28 mouse cellular contexts compared by ENCODE assay signal in the genomic region with DNA sequence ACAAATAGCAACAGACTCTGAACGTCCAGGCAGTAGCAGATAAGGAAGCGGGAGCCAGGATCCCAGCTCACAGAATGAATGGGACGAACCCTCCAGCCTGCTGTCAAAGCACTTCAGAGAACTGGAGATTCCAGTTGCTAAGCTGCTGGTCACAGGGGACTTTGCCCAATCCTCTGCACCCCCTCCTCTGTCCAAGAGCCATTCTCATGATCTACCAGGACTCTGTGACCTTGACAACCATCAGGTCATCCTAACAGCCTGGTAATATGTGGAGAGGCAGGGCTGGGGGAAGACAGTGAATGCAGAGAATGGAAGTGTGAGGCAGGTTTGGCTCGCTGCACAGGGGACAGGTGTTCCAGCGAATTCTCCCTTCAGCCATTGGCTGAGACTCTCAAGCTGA.
DNase-seq lines count a peak whose midpoint lies in the region; ATAC-seq lines count a peak whose summit lies in the region.
"Had no signal": no experiment of that assay in that cellular context is flagged by ENCODE, and none has a peak within 500 bp of the region (broad histone marks: within the 10 kb centered on the region; RNA-seq: fewer than 3 reads in every experiment).

No protein-coding gene starts in this region.

- H3K4me3 ChIP-seq in heart, embryonic 11.5 days (ENCODE audit: low read depth, low read length): no peak overlapping the region
- no peak overlapping the region for H3K4me3 ChIP-seq in heart, embryonic 16.5 days (ENCODE audit: low read length)
- H3K4me3 ChIP-seq in intestine, embryonic 15.5 days (replicated peaks): no peak overlapping the region
- no peak overlapping the region for H3K4me3 ChIP-seq in intestine, embryonic 16.5 days (ENCODE audit: low read length)
- H3K4me3 ChIP-seq in hindbrain, embryonic 16.5 days (ENCODE audit: low read length): no peak overlapping the region
- H3K4me3 ChIP-seq: embryonic facial prominence, embryonic 12.5 days; kidney, embryonic 15.5 days; neural tube, embryonic 15.5 days; stomach, embryonic 15.5 days had no signal

- ATAC-seq in heart, embryonic 11.5 days (replicated peaks; ENCODE audit: insufficient number of reproducible peaks, low FRiP score, low TSS enrichment): no peak
- no peak for ATAC-seq in heart, embryonic 16.5 days (replicated peaks; ENCODE audit: extremely low read depth, insufficient read depth, low FRiP score)
- peak; percentile 35; the same call in 1 of the 2 replicates for ATAC-seq in intestine, embryonic 15.5 days
- ATAC-seq in intestine, embryonic 16.5 days: no peak
- ATAC-seq in hindbrain, embryonic 16.5 days: peak; percentile 48; the same call in 1 of the 2 replicates
- ATAC-seq: forebrain, embryonic 14.5 days; Patski had no signal

- peak overlapping the region; percentile 2 for H3K27ac ChIP-seq in heart, embryonic 11.5 days (ENCODE audit: low read depth, low read length)
- peak overlapping the region; percentile 71 for H3K27ac ChIP-seq in heart, embryonic 16.5 days (ENCODE audit: low read length)
- no peak overlapping the region for H3K27ac ChIP-seq in intestine, embryonic 15.5 days
- H3K27ac ChIP-seq in intestine, embryonic 16.5 days (ENCODE audit: low read length): no peak overlapping the region
- H3K27ac ChIP-seq in hindbrain, embryonic 16.5 days (ENCODE audit: low read depth, low read length): no peak overlapping the region
- H3K27ac ChIP-seq: embryonic facial prominence, embryonic 12.5 days; kidney, embryonic 15.5 days; liver, embryonic 14.5 days; macrophage; neural tube, embryonic 15.5 days; stomach, embryonic 15.5 days had no signal

- DNase-seq in heart, adult 9 months (ENCODE audit: low spot score in 2 of 2): no peak
- DNase-seq in heart, postnatal 14 days: no peak
- DNase-seq in cerebellum, adult 8-10 months: no peak
- DNase-seq: adrenal gland, postnatal 14 days; cerebellum, adult 11 months; cerebellum, adult 9-11 months; embryo, embryonic 11 days; gastrocnemius, postnatal 14 days; kidney, adult 18-20 months; liver; lung, adult 2 months; lung, postnatal 10 days; right cerebral cortex, postnatal 25 days; thymus, postnatal 14 days had no signal

- no peak overlapping the region for H3K4me2 ChIP-seq in heart, embryonic 11.5 days
- H3K4me2 ChIP-seq in heart, embryonic 16.5 days (ENCODE audit: low read depth, low read length): no peak overlapping the region
- H3K4me2 ChIP-seq in intestine, embryonic 15.5 days (replicated peaks): no peak overlapping the region
- no peak overlapping the region for H3K4me2 ChIP-seq in intestine, embryonic 16.5 days (ENCODE audit: low read depth, low read length)
- H3K4me2 ChIP-seq in hindbrain, embryonic 16.5 days (ENCODE audit: low read length): no peak overlapping the region
- H3K4me2 ChIP-seq: embryonic facial prominence, embryonic 12.5 days; kidney, embryonic 15.5 days; neural tube, embryonic 15.5 days; stomach, embryonic 15.5 days had no signal

- no peak overlapping the region for H3K9ac ChIP-seq in heart, embryonic 11.5 days (ENCODE audit: low read depth, low read length)
- H3K9ac ChIP-seq in heart, embryonic 16.5 days (ENCODE audit: low read length): no peak overlapping the region
- H3K9ac ChIP-seq in intestine, embryonic 15.5 days: no peak overlapping the region
- no peak overlapping the region for H3K9ac ChIP-seq in intestine, embryonic 16.5 days (ENCODE audit: low read depth, low read length)
- no peak overlapping the region for H3K9ac ChIP-seq in hindbrain, embryonic 16.5 days (ENCODE audit: low read depth, low read length)
- H3K9ac ChIP-seq: embryonic facial prominence, embryonic 12.5 days; kidney, embryonic 15.5 days; liver, embryonic 14.5 days; neural tube, embryonic 15.5 days; stomach, embryonic 15.5 days had no signal

- no peaks in the 10 kb centered on the region for H3K9me3 ChIP-seq in heart, embryonic 11.5 days (replicated peaks; ENCODE audit: control insufficient read depth, low read length)
- 0 out of 2 replicates have a peak, but pooled peaks cover 7% of the 10 kb centered on the region for H3K9me3 ChIP-seq in heart, embryonic 16.5 days (replicated peaks; ENCODE audit: control insufficient read depth, low read length)
- H3K9me3 ChIP-seq in intestine, embryonic 15.5 days: no peaks in the 10 kb centered on the region
- H3K9me3 ChIP-seq in intestine, embryonic 16.5 days (ENCODE audit: control insufficient read depth, low read length): no peaks in the 10 kb centered on the region
- H3K9me3 ChIP-seq in hindbrain, embryonic 16.5 days (ENCODE audit: control insufficient read depth, low read length): no peaks in the 10 kb centered on the region
- H3K9me3 ChIP-seq: embryonic facial prominence, embryonic 12.5 days; neural tube, embryonic 15.5 days; stomach, embryonic 15.5 days had no signal

- 34% methylated on average over 5 of the region's 5 CpGs for WGBS in heart, embryonic 11.5 days (ENCODE audit: insufficient replicate concordance)
- 29% methylated on average over 5 of the region's 5 CpGs for WGBS in heart, embryonic 16.5 days
- 66% methylated on average over 5 of the region's 5 CpGs for WGBS in intestine, embryonic 15.5 days
- WGBS in intestine, embryonic 16.5 days: 55% methylated on average over 5 of the region's 5 CpGs
- WGBS in hindbrain, embryonic 16.5 days: 48% methylated on average over 5 of the region's 5 CpGs

- H3K4me1 ChIP-seq in heart, embryonic 11.5 days (ENCODE audit: control insufficient read depth, insufficient read depth, low read length): peaks cover 27% of the 10 kb centered on the region
- H3K4me1 ChIP-seq in heart, embryonic 16.5 days (ENCODE audit: control insufficient read depth, insufficient read depth, low read length): peaks cover 15% of the 10 kb centered on the region
- H3K4me1 ChIP-seq in intestine, embryonic 15.5 days (replicated peaks): no peaks in the 10 kb centered on the region
- H3K4me1 ChIP-seq in intestine, embryonic 16.5 days (ENCODE audit: control insufficient read depth, insufficient read depth, low read length): no peaks in the 10 kb centered on the region
- peaks cover 6% of the 10 kb centered on the region for H3K4me1 ChIP-seq in hindbrain, embryonic 16.5 days (ENCODE audit: control insufficient read depth, insufficient read depth, low read depth, low read length)
- H3K4me1 ChIP-seq: embryonic facial prominence, embryonic 12.5 days; kidney, embryonic 15.5 days; stomach, embryonic 15.5 days had no signal

- no peaks in the 10 kb centered on the region for H3K27me3 ChIP-seq in heart, embryonic 11.5 days (ENCODE audit: control insufficient read depth, insufficient read depth, low read length)
- no peaks in the 10 kb centered on the region for H3K27me3 ChIP-seq in heart, embryonic 16.5 days (ENCODE audit: control insufficient read depth, insufficient read depth, low read length)
- no peaks in the 10 kb centered on the region for H3K27me3 ChIP-seq in intestine, embryonic 15.5 days (replicated peaks)
- H3K27me3 ChIP-seq in intestine, embryonic 16.5 days (replicated peaks; ENCODE audit: control insufficient read depth, insufficient read depth, low read length): no peaks in the 10 kb centered on the region
- no peaks in the 10 kb centered on the region for H3K27me3 ChIP-seq in hindbrain, embryonic 16.5 days (replicated peaks; ENCODE audit: control insufficient read depth, insufficient read depth, low read length)
- H3K27me3 ChIP-seq: embryonic facial prominence, embryonic 12.5 days; kidney, embryonic 15.5 days; neural tube, embryonic 15.5 days; Patski; stomach, embryonic 15.5 days had no signal

- H3K36me3 ChIP-seq in heart, embryonic 11.5 days (ENCODE audit: control insufficient read depth, insufficient read depth, low read length): no peaks in the 10 kb centered on the region
- no peaks in the 10 kb centered on the region for H3K36me3 ChIP-seq in heart, embryonic 16.5 days (ENCODE audit: control insufficient read depth, insufficient read depth)
- H3K36me3 ChIP-seq in intestine, embryonic 15.5 days: no peaks in the 10 kb centered on the region
- no peaks in the 10 kb centered on the region for H3K36me3 ChIP-seq in intestine, embryonic 16.5 days (ENCODE audit: control insufficient read depth, insufficient read depth, low read length)
- no peaks in the 10 kb centered on the region for H3K36me3 ChIP-seq in hindbrain, embryonic 16.5 days (ENCODE audit: control insufficient read depth, insufficient read depth, low read length)
- H3K36me3 ChIP-seq: embryonic facial prominence, embryonic 12.5 days; G1E; kidney, embryonic 15.5 days; neural tube, embryonic 15.5 days; stomach, embryonic 15.5 days had no signal

- intact Hi-C loops in heart, postnatal 14 days (cut with DNase I): no loop called here

Comparison
In these comparisons a context has a peak if more than half of its experiments do, and no peak if none do; other contexts are left out.
1. ATAC-seq: peak in intestine, embryonic 15.5 days (single experiment) and hindbrain, embryonic 16.5 days (single experiment); none in heart, embryonic 11.5 days (single experiment), heart, embryonic 16.5 days (single experiment) and intestine, embryonic 16.5 days (single experiment).
2. H3K27ac ChIP-seq: peak in heart, embryonic 11.5 days (single experiment) and heart, embryonic 16.5 days (single experiment); none in intestine, embryonic 15.5 days (single experiment), intestine, embryonic 16.5 days (single experiment) and hindbrain, embryonic 16.5 days (single experiment).